Mouse (Mus musculus) MEL (cell line): ENCODE results near the gene Olfr323. TPM values are rescaled to one million over a fixed set of nuclear protein-coding genes. Genes with fewer than 3 reads are reported as not detected.
A peak's percentile ranks its signal among the peaks of the same experiment; 100 is the strongest.

Experiments
- DNase-seq: peaks from one replicate; pipeline ENCODE4 v3.0.0; 2011; ENCODE audit warnings: low read depth, low spot score
- H3K27ac ChIP-seq: 2 replicates; pipeline ENCODE4 v1.5.1; 2012; ENCODE audit warnings: low read depth, mild to moderate bottlenecking, control low read depth, low read length, moderate library complexity; ENCODE audit not compliant: control insufficient read depth
- H3K27me3 ChIP-seq, 2 experiments: fragments of 150-350 bp in 1 of 2; sonication (generic) in 1 of 2; 2 replicates each; pipeline ENCODE4 v1.6.1; 2012; ENCODE audit warnings: low read length in 2 of 2, mild to moderate bottlenecking in 2 of 2, improper control_type of control experiment in 1 of 2, moderate library complexity in 1 of 2; ENCODE audit not compliant: insufficient read depth in 2 of 2, control insufficient read depth in 1 of 2
- H3K36me3 ChIP-seq, 2 experiments: 2 replicates each; pipeline ENCODE4 v1.6.1; 2012 to 2014; ENCODE audit warnings: low read length in 2 of 2, improper control_type of control experiment in 1 of 2, inconsistent platforms in 1 of 2, mild to moderate bottlenecking in 1 of 2; ENCODE audit not compliant: insufficient read depth in 2 of 2, control insufficient read depth in 1 of 2
- H3K4me1 ChIP-seq, 2 experiments: fragments of 150-350 bp in 1 of 2; sonication (generic) in 1 of 2; 2 replicates each; pipeline ENCODE4 v1.6.1; 2012; ENCODE audit warnings: low read length in 2 of 2, improper control_type of control experiment in 1 of 2, mild to moderate bottlenecking in 1 of 2; ENCODE audit not compliant: insufficient read depth in 2 of 2, control insufficient read depth in 1 of 2
- H3K4me3 ChIP-seq, 2 experiments: fragments of 150-350 bp in 1 of 2; sonication (generic) in 1 of 2; 2 replicates each; pipeline ENCODE4 v1.5.1; 2012; ENCODE audit warnings: low read depth in 2 of 2, low read length in 2 of 2, mild to moderate bottlenecking in 2 of 2, moderate library complexity in 2 of 2, control low read depth in 1 of 2, improper control_type of control experiment in 1 of 2; ENCODE audit not compliant: control insufficient read depth in 1 of 2, insufficient read depth in 1 of 2
- H3K79me2 ChIP-seq: 2 replicates; pipeline ENCODE4 v1.6.1; 2012; ENCODE audit warnings: mild to moderate bottlenecking, low read length, moderate library complexity; ENCODE audit not compliant: control insufficient read depth, poor library complexity, insufficient read depth
- H3K9ac ChIP-seq: 2 replicates; pipeline ENCODE4 v1.6.1; 2012; ENCODE audit warnings: low read depth, mild to moderate bottlenecking, control low read depth, low read length, moderate library complexity; ENCODE audit not compliant: control insufficient read depth, poor library complexity, severe bottlenecking
- H3K9me3 ChIP-seq: fragments of 150-350 bp; sonication (generic); replicated peaks from 2 replicates; pipeline ENCODE4 v1.6.1; 2012; ENCODE audit warnings: mild to moderate bottlenecking, low read length, improper control_type of control experiment, moderate library complexity; ENCODE audit not compliant: insufficient read depth
- BHLHE40 ChIP-seq: IDR thresholded peaks from 2 replicates; pipeline ENCODE4 v1.6.1; 2012; ENCODE audit warnings: low read depth, mild to moderate bottlenecking, inconsistent platforms, low read length, improper control_type of control experiment, borderline replicate concordance
- CHD1 ChIP-seq: IDR thresholded peaks from 2 replicates; pipeline ENCODE4 v1.6.1; 2012; ENCODE audit warnings: low read depth, mild to moderate bottlenecking, inconsistent platforms, low read length, improper control_type of control experiment
- CTCF ChIP-seq, 3 experiments: IDR thresholded peaks in 2 of 3; conservative IDR thresholded peaks in 1 of 3; 2 replicates each; pipeline ENCODE4 v1.5.1; 2011 to 2012; ENCODE audit warnings: low read length in 3 of 3, low read depth in 2 of 3, mild to moderate bottlenecking in 2 of 3, improper control_type of control experiment in 1 of 3, inconsistent platforms in 1 of 3, mixed read lengths in 1 of 3, moderate library complexity in 1 of 3; ENCODE audit not compliant: control insufficient read depth in 1 of 3, insufficient read depth in 1 of 3, poor library complexity in 1 of 3, severe bottlenecking in 1 of 3
- E2F4 ChIP-seq: IDR thresholded peaks from 2 replicates; pipeline ENCODE4 v1.6.1; 2011; ENCODE audit warnings: low read depth, low read length, improper control_type of control experiment, borderline replicate concordance
- ELF1 ChIP-seq: IDR thresholded peaks from 2 replicates; pipeline ENCODE4 v1.6.1; 2014; ENCODE audit warnings: low read depth, mild to moderate bottlenecking, inconsistent platforms, low read length, improper control_type of control experiment, moderate library complexity
- EP300 ChIP-seq, 2 experiments: IDR thresholded peaks; 2 replicates each; pipeline ENCODE4 v1.6.1; 2011; ENCODE audit warnings: improper control_type of control experiment in 2 of 2, low read length in 2 of 2, low read depth in 1 of 2, mild to moderate bottlenecking in 1 of 2
- ETS1 ChIP-seq: IDR thresholded peaks from 2 replicates; pipeline ENCODE4 v1.6.1; 2012; ENCODE audit warnings: low read depth, mild to moderate bottlenecking, inconsistent platforms, low read length, improper control_type of control experiment, moderate library complexity
- GABPA ChIP-seq: IDR thresholded peaks from 2 replicates; pipeline ENCODE4 v1.6.1; 2012; ENCODE audit warnings: low read depth, mild to moderate bottlenecking, inconsistent platforms, low read length, improper control_type of control experiment, moderate library complexity
- GATA1 ChIP-seq: IDR thresholded peaks from 2 replicates; pipeline ENCODE4 v1.6.1; 2011; ENCODE audit warnings: low read depth, low read length, improper control_type of control experiment
- HCFC1 ChIP-seq: IDR thresholded peaks from 2 replicates; pipeline ENCODE4 v1.6.1; 2012; ENCODE audit warnings: low read depth, mild to moderate bottlenecking, inconsistent platforms, low read length, improper control_type of control experiment, moderate library complexity
- JUND ChIP-seq: IDR thresholded peaks from 2 replicates; pipeline ENCODE4 v1.6.1; 2011; ENCODE audit warnings: low read depth, mild to moderate bottlenecking, improper control_type of control experiment, low read length
- KAT2A ChIP-seq: conservative IDR thresholded peaks from 2 replicates; pipeline ENCODE4 v1.6.1; 2012; ENCODE audit warnings: low read depth, low read length, improper control_type of control experiment, inconsistent platforms
- MAFK ChIP-seq: IDR thresholded peaks from 2 replicates; pipeline ENCODE4 v1.6.1; 2011; ENCODE audit warnings: low read depth, mild to moderate bottlenecking, low read length, improper control_type of control experiment, borderline replicate concordance
- MAZ ChIP-seq: IDR thresholded peaks from 2 replicates; pipeline ENCODE4 v1.6.1; 2012; ENCODE audit warnings: low read depth, mild to moderate bottlenecking, inconsistent platforms, low read length, improper control_type of control experiment
- MEF2A ChIP-seq: IDR thresholded peaks from 2 replicates; pipeline ENCODE4 v1.6.1; 2014; ENCODE audit warnings: low read depth, mild to moderate bottlenecking, inconsistent platforms, low read length, improper control_type of control experiment; ENCODE audit not compliant: poor library complexity, insufficient replicate concordance, severe bottlenecking; ENCODE audit errors: extremely low read depth
- MXI1 ChIP-seq: IDR thresholded peaks from 2 replicates; pipeline ENCODE4 v1.6.1; 2011; ENCODE audit warnings: mild to moderate bottlenecking, low read depth, low read length, improper control_type of control experiment
- MYB ChIP-seq: IDR thresholded peaks from 2 replicates; pipeline ENCODE4 v1.6.1; 2011; ENCODE audit warnings: mild to moderate bottlenecking, low read depth, low read length, improper control_type of control experiment
- MYC ChIP-seq: IDR thresholded peaks from 2 replicates; pipeline ENCODE4 v1.6.1; 2011; ENCODE audit warnings: low read depth, mild to moderate bottlenecking, low read length, improper control_type of control experiment, moderate library complexity
- NELFE ChIP-seq: IDR thresholded peaks from 2 replicates; pipeline ENCODE4 v1.6.1; 2011; ENCODE audit warnings: low read depth, low read length, improper control_type of control experiment
- NRF1 ChIP-seq: IDR thresholded peaks from 2 replicates; pipeline ENCODE4 v1.6.1; 2014; ENCODE audit warnings: low read depth, mild to moderate bottlenecking, inconsistent platforms, low read length, improper control_type of control experiment, moderate library complexity; ENCODE audit not compliant: poor library complexity, insufficient read depth, severe bottlenecking
- POLR2A ChIP-seq, 2 experiments: IDR thresholded peaks; 2 replicates each; pipeline ENCODE4 v1.6.1; 2011 to 2012; ENCODE audit warnings: low read length in 2 of 2, mild to moderate bottlenecking in 2 of 2, control low read depth in 1 of 2, improper control_type of control experiment in 1 of 2, low read depth in 1 of 2, moderate library complexity in 1 of 2; ENCODE audit not compliant: control insufficient read depth in 1 of 2, insufficient read depth in 1 of 2, poor library complexity in 1 of 2
- POLR2AphosphoS2 ChIP-seq: IDR thresholded peaks from 2 replicates; pipeline ENCODE4 v1.6.1; 2011; ENCODE audit warnings: low read length, improper control_type of control experiment
- POLR2AphosphoS5 ChIP-seq: IDR thresholded peaks from 2 replicates; pipeline ENCODE4 v1.6.1; 2012; ENCODE audit warnings: low read depth, borderline replicate concordance, mild to moderate bottlenecking, inconsistent platforms, low read length, moderate library complexity, mixed read lengths
- RAD21 ChIP-seq: IDR thresholded peaks from 2 replicates; pipeline ENCODE4 v1.6.1; 2011; ENCODE audit warnings: mild to moderate bottlenecking, low read depth, low read length, improper control_type of control experiment
- RCOR1 ChIP-seq: IDR thresholded peaks from 2 replicates; pipeline ENCODE4 v1.6.1; 2012; ENCODE audit warnings: low read depth, mild to moderate bottlenecking, inconsistent platforms, low read length, improper control_type of control experiment
- SIN3A ChIP-seq: IDR thresholded peaks from 2 replicates; pipeline ENCODE4 v1.6.1; 2012; ENCODE audit warnings: low read length, improper control_type of control experiment, inconsistent platforms
- SMC3 ChIP-seq: IDR thresholded peaks from 2 replicates; pipeline ENCODE4 v1.6.1; 2011; ENCODE audit warnings: low read depth, low read length, improper control_type of control experiment
- TAL1 ChIP-seq: IDR thresholded peaks from 2 replicates; pipeline ENCODE4 v1.6.1; 2012; ENCODE audit warnings: mild to moderate bottlenecking, inconsistent platforms, low read length, moderate library complexity, mixed read lengths
- TBP ChIP-seq: IDR thresholded peaks from 2 replicates; pipeline ENCODE4 v1.8.0; 2011; ENCODE audit warnings: low read depth, low read length, improper control_type of control experiment
- TCF12 ChIP-seq: IDR thresholded peaks from 2 replicates; pipeline ENCODE4 v1.6.1; 2014; ENCODE audit warnings: low read depth, mild to moderate bottlenecking, inconsistent platforms, low read length, improper control_type of control experiment, moderate library complexity
- UBTF ChIP-seq: IDR thresholded peaks from 2 replicates; pipeline ENCODE4 v1.6.1; 2012; ENCODE audit warnings: low read depth, mild to moderate bottlenecking, inconsistent platforms, low read length, improper control_type of control experiment, moderate library complexity, borderline replicate concordance; ENCODE audit not compliant: insufficient read depth
- USF1 ChIP-seq: IDR thresholded peaks from 2 replicates; pipeline ENCODE4 v1.6.1; 2014; ENCODE audit warnings: low read depth, mild to moderate bottlenecking, inconsistent platforms, low read length, improper control_type of control experiment, moderate library complexity
- USF2 ChIP-seq, 2 experiments: IDR thresholded peaks; 2 replicates each; pipeline ENCODE4 v1.6.1; 2011 to 2012; ENCODE audit warnings: improper control_type of control experiment in 2 of 2, low read length in 2 of 2, borderline replicate concordance in 1 of 2, inconsistent platforms in 1 of 2, low read depth in 1 of 2, mild to moderate bottlenecking in 1 of 2; ENCODE audit not compliant: insufficient read depth in 1 of 2
- ZC3H11A ChIP-seq: IDR thresholded peaks from 2 replicates; pipeline ENCODE4 v1.6.1; 2012; ENCODE audit warnings: low read depth, mild to moderate bottlenecking, inconsistent platforms, low read length, improper control_type of control experiment
- ZKSCAN1 ChIP-seq: IDR thresholded peaks from 2 replicates; pipeline ENCODE4 v1.6.1; 2012; ENCODE audit warnings: low read depth, mild to moderate bottlenecking, inconsistent platforms, low read length, improper control_type of control experiment, moderate library complexity
- ZMIZ1 ChIP-seq: IDR thresholded peaks from 2 replicates; pipeline ENCODE4 v1.6.1; 2012; ENCODE audit warnings: low read depth, mild to moderate bottlenecking, inconsistent platforms, low read length, improper control_type of control experiment, moderate library complexity
- ZNF384 ChIP-seq: IDR thresholded peaks from 2 replicates; pipeline ENCODE4 v1.6.1; 2012; ENCODE audit warnings: low read depth, mild to moderate bottlenecking, inconsistent platforms, low read length, improper control_type of control experiment
- polyA plus RNA-seq, 2 experiments: library from polyadenylated mRNA; stranded (reverse) in 1 of 2; unstranded in 1 of 2; fragments of >175 nt in 1 of 2; fragments of >200 nt in 1 of 2; gene quantifications; 2 replicates each; pipeline versions ENCODE4 v1.2.1 to v1.2.4; 2012; ENCODE audit warnings: low replicate concordance in 2 of 2, low read depth in 1 of 2; ENCODE audit not compliant: insufficient read length in 2 of 2, insufficient read depth in 1 of 2, missing spikeins in 1 of 2
- total RNA-seq: library from RNA; depleted of rRNA; stranded (reverse); fragments of 300-350 nt; gene quantifications from 2 replicates; pipeline ENCODE4 v1.2.3, GENCODE M21; 2012

Olfr323 gene
- total and polyA plus RNA-seq, 3 experiments: not detected

- Histone ChIP-seq H3K4me1 (peaks cover 7 to 28% of the 10 kb centered on the region in 2 experiments), H3K9ac (peak overlapping the region; percentile 46)
- TF ChIP-seq TCF12 (0 out of 2 replicates have a peak, but pooled peaks have one; percentile 25), E2F4 (no peak), GATA1 (peak; percentile 64), POLR2AphosphoS2 (no peak), MEF2A (no peak), POLR2A (IDR thresholded peaks at IDR 0.05; ENCODE audit: control insufficient read depth in 1 of 2, insufficient read depth in 1 of 2, low read depth in 1 of 2, low read length in 2 of 2, poor library complexity in 1 of 2) (peak in 1 of 2 experiments; percentile 62; a peak in 2 of 4 replicates), ZKSCAN1 (no peak), SIN3A (peak; percentile 73), MAFK (no peak), ETS1 (peak; percentile 43; the same call in 1 of the 2 replicates), EP300 (IDR thresholded peaks at IDR 0.05; ENCODE audit: low read depth in 1 of 2, low read length in 2 of 2) (peak in 1 of 2 experiments; percentile 31; a peak in 2 of 4 replicates), HCFC1 (no peak; the same call in 1 of the 2 replicates), ZNF384 (no peak), NRF1 (no peak), USF2 (IDR thresholded peaks at IDR 0.05; ENCODE audit: borderline replicate concordance in 1 of 2, insufficient read depth in 1 of 2, low read depth in 1 of 2, low read length in 2 of 2) (no peak), ELF1 (no peak), RCOR1 (no peak), JUND (no peak), RAD21 (no peak), SMC3 (no peak), GABPA (no peak), MYC (peak; percentile 95), ZMIZ1 (no peak), BHLHE40 (peak; percentile 65; the same call in 1 of the 2 replicates), MAZ (no peak), ZC3H11A (no peak), MYB (no peak), USF1 (peak; percentile 43), UBTF (no peak), MXI1 (peak; percentile 94), CHD1 (no peak), POLR2AphosphoS5 (no peak), KAT2A (no peak), CTCF (IDR thresholded peaks at IDR 0.05 in 2 of 3, conservative IDR thresholded peaks at IDR 0.05 in 1 of 3; ENCODE audit: control insufficient read depth in 1 of 3, insufficient read depth in 1 of 3, low read depth in 2 of 3, low read length in 3 of 3, poor library complexity in 1 of 3, severe bottlenecking in 1 of 3) (no peak), TBP (0 out of 2 replicates have a peak, but pooled peaks have one; percentile 52), TAL1 (peak; percentile 57; the same call in 1 of the 2 replicates), NELFE (0 out of 2 replicates have a peak, but pooled peaks have one; percentile 41)
These were observed 10.8 kb upstream of the Olfr323 start for GRCm38 (mm10) chr11:58641057-58641456.

More at GRCm38 (mm10) chr11:58641057-58641456, 10.8 kb upstream of the Olfr323 start:
- Histone ChIP-seq H3K36me3 (peaks cover 0 to 23% of the 10 kb centered on the region in 2 experiments; a peak in 2 of 4 replicates), H3K4me3 (peak overlapping the region; percentile 45 to 52), H3K27ac (peak overlapping the region; percentile 73), H3K27me3 (no peaks in the 10 kb centered on the region), H3K79me2 (no peaks in the 10 kb centered on the region; the same call in 1 of the 2 replicates), H3K9me3 (no peaks in the 10 kb centered on the region)
- peak; percentile 88 for DNase-seq
